Mouse (Mus musculus) embryo, embryonic 9.5 days (tissue): Measurements from ENCODE around the gene Cel.
"Not testable (repeated sequence)": the region's sequence is repeated elsewhere in the genome, so short reads cannot be mapped to it uniquely, and the experiment has no call there.

Experiments used
- DNase-seq: peaks from one replicate; pipeline ENCODE4 v3.0.0-alpha.2; 2017; ENCODE audit errors: extremely low spot score

Cel gene

DNA sequence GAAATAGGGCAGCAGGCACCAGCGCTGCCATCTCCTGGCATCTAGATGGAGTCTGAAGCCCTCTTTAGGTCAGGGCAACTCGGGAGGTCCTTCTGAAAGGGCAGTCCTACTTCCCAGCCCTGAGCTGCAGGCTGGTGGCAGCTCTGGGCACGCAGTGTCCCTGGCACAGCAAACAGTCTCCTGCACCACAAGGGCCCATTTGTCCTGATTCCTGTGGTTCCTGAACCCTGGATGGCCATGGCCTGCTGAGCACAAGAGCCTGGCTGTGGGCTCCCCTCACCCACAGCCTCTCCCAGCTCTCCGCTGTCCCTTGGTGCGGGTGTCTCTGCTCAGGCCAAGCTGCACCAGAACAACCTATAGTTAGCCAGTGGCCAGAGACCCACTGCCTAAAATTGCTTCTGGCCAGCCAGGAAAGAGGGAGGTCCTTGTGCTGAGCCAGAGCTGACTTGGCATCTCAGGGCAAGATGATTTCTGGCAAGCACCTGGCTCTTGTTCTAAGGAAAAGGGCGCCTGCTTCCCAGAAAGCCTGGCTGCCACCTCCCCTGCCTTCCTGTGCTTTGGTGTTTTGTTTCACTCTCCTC lies 41.5 kb downstream of the Cel start:
- no peak for DNase-seq

DNA sequence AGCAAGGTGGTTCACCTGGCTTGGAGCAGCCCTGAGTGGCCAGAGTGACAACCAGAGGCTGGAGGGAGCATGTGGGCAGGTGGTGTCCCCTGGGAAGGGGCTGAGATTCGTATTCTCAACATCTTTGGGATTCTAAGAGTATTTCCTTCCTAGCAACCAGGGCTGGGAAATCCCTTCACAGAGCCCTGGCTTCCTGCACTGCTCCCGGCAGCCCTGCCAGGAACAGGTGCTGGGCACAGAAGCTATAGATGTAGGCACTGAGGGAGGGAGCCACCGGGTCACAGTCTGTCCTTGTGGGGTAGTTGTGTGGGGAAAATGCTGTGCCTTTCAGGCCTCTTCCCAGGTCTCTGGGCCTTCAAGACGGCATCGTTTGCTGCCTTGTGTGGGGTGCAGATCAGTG lies 42.6 kb downstream of the Cel start:
- no peak for DNase-seq

GRCm38 (mm10) chr2:28518231-28518630 lies 45.0 kb downstream of the Cel start:
- no peak for DNase-seq

- DNase-seq = peak; percentile 68
These were observed 45.8 kb downstream of the Cel start for GRCm38 (mm10) chr2:28517206-28517909.

DNA sequence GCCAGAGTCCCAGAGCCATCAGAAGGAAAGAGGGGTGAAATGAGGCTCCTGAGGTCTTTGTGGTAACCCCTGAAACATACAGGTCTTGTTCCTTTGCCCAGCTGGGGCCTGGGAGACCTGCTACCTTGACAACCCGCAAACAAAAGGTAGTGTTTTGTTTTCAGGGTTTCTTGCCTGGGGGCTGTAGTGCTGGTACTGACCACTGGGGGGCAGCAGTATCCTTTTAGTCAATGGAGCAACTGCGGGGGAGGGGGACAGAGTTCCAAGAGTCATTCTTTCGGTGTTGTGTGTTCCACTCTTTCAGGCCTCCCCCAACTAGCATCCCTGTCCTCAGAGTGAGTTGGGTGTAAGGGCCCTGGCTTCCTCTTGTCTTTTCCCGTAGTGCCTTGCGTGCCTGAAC lies 48.7 kb downstream of the Cel start:
- peak; percentile 86 for DNase-seq

DNA sequence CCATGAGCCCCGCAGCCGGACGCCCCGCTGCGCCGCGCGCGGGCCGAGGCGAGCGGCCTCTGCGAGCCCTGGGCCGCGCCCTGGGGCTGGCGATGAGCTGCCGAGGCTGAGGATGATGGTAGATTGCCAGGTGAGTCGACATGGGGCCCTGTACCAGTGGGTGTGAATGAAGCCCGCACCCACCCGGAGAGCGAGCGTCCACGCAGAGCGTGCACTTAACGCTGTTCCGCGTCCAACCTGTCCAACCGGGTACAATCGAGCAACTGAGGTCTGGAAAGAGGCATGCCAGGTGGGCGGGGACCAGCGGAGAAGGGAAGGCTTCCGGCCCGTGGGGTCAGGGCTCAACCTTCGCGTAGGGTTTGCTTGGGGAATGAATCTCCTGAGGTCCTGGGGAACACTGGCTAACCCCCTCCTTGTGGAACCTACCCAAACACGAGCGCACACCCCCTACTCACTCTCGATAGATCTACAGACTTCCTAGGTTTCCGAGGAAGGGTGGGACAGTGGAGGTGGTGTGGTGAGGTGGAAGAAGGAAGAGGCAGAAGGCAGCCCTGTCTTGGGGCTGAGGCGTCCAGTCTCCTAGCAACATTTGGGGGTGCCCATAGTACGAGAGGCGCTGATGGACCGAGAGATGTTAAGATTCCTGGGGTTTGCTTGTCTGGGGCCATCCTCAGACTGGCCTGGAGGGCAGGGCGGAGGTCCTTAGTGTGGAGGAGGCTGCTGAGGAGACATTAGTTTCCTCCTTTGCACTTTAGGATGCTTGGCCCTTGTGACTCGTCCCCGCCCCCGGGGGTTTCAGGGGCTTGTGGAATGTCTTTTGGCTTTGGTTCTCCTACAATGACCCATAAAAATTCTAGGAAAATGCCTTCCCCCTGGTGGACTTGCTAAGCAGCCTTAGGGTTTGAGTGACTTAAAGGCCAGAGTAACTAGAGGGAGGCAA lies 49.5 kb downstream of the Cel start:
- DNase-seq = peak; percentile 45

GRCm38 (mm10) chr2:28512798-28513401 lies 50.3 kb downstream of the Cel start, which contains the start of gene Ralgds:
Gene Ralgds, plus strand, starts transcription at chr2:28513125.
- peak; percentile 73 for DNase-seq

GRCm38 (mm10) chr2:28511600-28511999 lies 51.6 kb downstream of the Cel start:
- not testable (repeated sequence) for DNase-seq

DNA sequence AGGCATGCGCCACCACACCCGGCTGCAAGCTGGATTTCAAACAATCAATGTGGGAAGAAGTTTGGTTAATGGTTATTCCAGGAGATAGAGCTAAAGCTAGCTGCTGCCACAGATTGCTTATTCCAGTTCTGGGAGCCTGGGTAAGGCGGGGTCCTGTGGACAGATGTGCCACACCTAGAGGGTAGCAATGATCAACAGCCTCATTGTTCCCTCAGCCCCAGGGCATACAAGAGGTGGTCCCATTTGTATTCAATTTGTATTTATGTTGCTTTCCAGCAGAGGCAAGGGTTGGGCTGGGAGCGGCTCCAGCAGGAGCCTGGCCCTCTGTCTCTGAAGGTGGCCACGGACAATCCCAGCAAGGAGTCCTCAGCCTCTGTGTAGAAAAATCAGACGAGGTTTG lies 56.9 kb downstream of the Cel start:
- no peak for DNase-seq

- DNase-seq = no peak
These were observed 57.4 kb downstream of the Cel start, which contains the start of gene Gm10134 for GRCm38 (mm10) chr2:28505795-28506194. Gene Gm10134, plus strand, starts transcription at chr2:28506095.
